Mouse (Mus musculus): ENCODE results near the gene Qsox2.

- TF ChIP-seq CTCF (IDR thresholded peaks at IDR 0.05; ENCODE audit: extremely low read depth, insufficient read depth, low read length) (no peak), POLR2A (IDR thresholded peaks at IDR 0.05; ENCODE audit: extremely low read depth, insufficient read depth, low read length) (no peak)
Measured at GRCm38 (mm10) chr2:26198488-26198887, 38.8 kb downstream of the Qsox2 start.

Data from cortical plate, adult 2 months (tissue).